Mouse (Mus musculus) heart, adult 2 months (tissue): ENCODE measurements around the gene Nrap. TPM values are rescaled to one million over a fixed set of nuclear protein-coding genes. Genes with fewer than 3 reads are reported as not detected.

Experiments used
- DNase-seq, 2 experiments: peaks; one replicate each; pipeline ENCODE4 v3.0.0; 2021
- H3K27ac ChIP-seq: fragments of 200-600 bp; 2 replicates; pipeline ENCODE4 v1.8.1; 2022
- H3K27me3 ChIP-seq: fragments of 200-500 bp; 2 replicates; pipeline ENCODE4 v1.6.1; 2012; ENCODE audit warnings: mild to moderate bottlenecking, low read length, inconsistent platforms, mixed read lengths; ENCODE audit not compliant: control insufficient read depth, insufficient read depth
- H3K36me3 ChIP-seq: fragments of 200-500 bp; 2 replicates; pipeline ENCODE4 v1.6.1; 2012; ENCODE audit warnings: low read length, inconsistent platforms; ENCODE audit not compliant: control insufficient read depth, insufficient read depth
- H3K4me1 ChIP-seq: fragments of 200-500 bp; 2 replicates; pipeline ENCODE4 v1.6.1; 2011; ENCODE audit warnings: low read length; ENCODE audit not compliant: control insufficient read depth, insufficient read depth
- H3K4me3 ChIP-seq: fragments of 200-600 bp; 2 replicates; pipeline ENCODE4 v1.8.1; 2022
- H3K79me2 ChIP-seq: fragments of 200-500 bp; replicated peaks from 2 replicates; pipeline ENCODE4 v1.6.1; 2012; ENCODE audit warnings: mild to moderate bottlenecking, inconsistent platforms, low read length, moderate library complexity, mixed read lengths; ENCODE audit not compliant: control insufficient read depth, insufficient read depth
- H3K9ac ChIP-seq: fragments of 200-500 bp; 2 replicates; pipeline ENCODE4 v1.6.1; 2012; ENCODE audit warnings: low read depth, mild to moderate bottlenecking, control low read depth, inconsistent platforms, low read length, mixed read lengths
- CTCF ChIP-seq: fragments of 200-600 bp; IDR thresholded peaks from 2 replicates; pipeline ENCODE4 v1.8.1; 2022; ENCODE audit warnings: antibody characterized with exemption, mild to moderate bottlenecking, moderate library complexity
- EP300 ChIP-seq: fragments of 200-500 bp; IDR thresholded peaks from 2 replicates; pipeline ENCODE4 v1.6.1; 2011; ENCODE audit warnings: low read depth, low read length, control low read depth; ENCODE audit not compliant: insufficient read depth
- POLR2A ChIP-seq: fragments of 200-500 bp; IDR thresholded peaks from 2 replicates; pipeline ENCODE4 v1.6.1; 2011; ENCODE audit warnings: mild to moderate bottlenecking, low read depth, low read length, control low read depth; ENCODE audit not compliant: insufficient read depth
- WGBS: fragments of 180-500 bp; shearing (Covaris S2); methylation state at CpG from one replicate; pipeline ENCODE4 v1.1.7; 2018; 5-methylcytosine and 5-hydroxymethylcytosine counted together
- intact Hi-C: fragments of 180-260 bp; cut with DNase I; formaldehyde crosslinking; loops from one replicate; pipeline ENCODE4 v1.15.1; 2025
- polyA plus RNA-seq: library from polyadenylated mRNA; depleted of rRNA; stranded (reverse); fragments of >200 nt; gene quantifications from 2 replicates; pipeline ENCODE4 v1.2.3, GENCODE M21; 2012
- total RNA-seq, 2 experiments: library from RNA; stranded (reverse); gene quantifications; 2 replicates each; pipeline ENCODE4 v1.2.3; 2021

The Nrap gene
- total and polyA plus RNA-seq, 3 experiments, result 135 to 420 (median 307) TPM

- WGBS, result 91% methylated on average over 10 of the region's 10 CpGs
- intact Hi-C loops, result no loop called here
- Histone ChIP-seq H3K36me3 (no peaks in the 10 kb centered on the region; the same call in 1 of the 2 replicates), H3K9ac (no peak overlapping the region), H3K79me2 (no peaks in the 10 kb centered on the region), H3K27ac (no peak overlapping the region), H3K27me3 (no peaks in the 10 kb centered on the region), H3K4me1 (peaks cover 7% of the 10 kb centered on the region), H3K4me3 (no peak overlapping the region)
- DNase-seq, result no peak
- TF ChIP-seq CTCF, result no peak
- TF ChIP-seq POLR2A, result no peak
- TF ChIP-seq EP300, result no peak
These were observed 36.1 kb downstream of the Nrap start for GRCm38 (mm10) chr19:56353689-56354088.

DNA sequence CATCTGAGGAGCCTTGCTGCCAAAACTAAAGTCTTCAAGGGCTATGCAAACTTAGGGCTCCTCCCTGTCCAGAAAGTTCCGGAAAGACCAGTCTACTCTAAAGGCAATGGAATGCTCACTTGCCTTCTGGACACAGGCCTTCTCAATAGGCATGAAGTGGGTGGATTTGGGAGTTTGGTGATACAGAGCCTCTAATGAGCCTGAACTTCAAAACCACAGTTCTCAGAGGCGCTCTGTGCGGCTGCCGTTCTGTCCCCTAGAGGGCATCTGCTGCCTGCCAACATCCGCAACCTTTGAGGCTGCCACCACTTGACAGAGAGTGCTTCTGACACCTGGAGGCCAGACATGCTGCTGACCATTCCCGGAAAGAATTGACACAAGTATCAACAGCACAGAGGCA lies 40.5 kb downstream of the Nrap start:
- H3K79me2 ChIP-seq, result no peaks in the 10 kb centered on the region
- TF ChIP-seq EP300 (no peak), CTCF (peak; percentile 62)
- H3K27me3 ChIP-seq, result no peaks in the 10 kb centered on the region
- DNase-seq, result no peak
- no peak overlapping the region for H3K27ac ChIP-seq
- intact Hi-C loops, result no loop called here
- H3K4me1 ChIP-seq, result no peaks in the 10 kb centered on the region
- H3K9ac ChIP-seq, result no peak overlapping the region
- WGBS, result 35% methylated on average over 6 of the region's 6 CpGs
- no peaks in the 10 kb centered on the region for H3K36me3 ChIP-seq
- H3K4me3 ChIP-seq, result no peak overlapping the region

DNA sequence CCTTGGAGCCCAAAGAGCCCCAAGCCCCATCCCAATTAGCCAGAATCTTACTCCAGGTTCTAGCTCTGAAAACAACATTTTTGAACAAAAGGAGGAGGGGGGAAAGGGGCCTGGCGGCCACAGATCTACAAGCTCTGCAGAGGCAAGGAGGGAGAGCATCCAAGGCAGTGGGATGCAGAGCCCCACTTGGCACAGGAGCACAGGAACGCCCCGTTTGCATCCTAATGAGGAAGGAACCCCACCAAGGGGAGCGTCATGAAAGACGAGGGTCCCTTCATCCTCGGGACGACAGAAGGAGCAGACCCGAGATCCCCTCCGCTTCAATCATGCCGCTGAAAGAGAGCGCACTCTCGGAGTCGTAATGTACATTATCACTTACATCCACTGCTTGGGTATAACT lies 43.1 kb downstream of the Nrap start:
- no peak for DNase-seq
- no peak overlapping the region for H3K27ac ChIP-seq
- no peak overlapping the region for H3K4me3 ChIP-seq
- H3K27me3 ChIP-seq, result no peaks in the 10 kb centered on the region
- WGBS, result 57% methylated on average over 13 of the region's 13 CpGs
- no peak for TF ChIP-seq CTCF
- intact Hi-C loops, result no loop called here
- H3K4me1 ChIP-seq, result peaks cover 3% of the 10 kb centered on the region
- no peaks in the 10 kb centered on the region for H3K36me3 ChIP-seq
- H3K79me2 ChIP-seq, result no peaks in the 10 kb centered on the region
- no peak overlapping the region for H3K9ac ChIP-seq

DNA sequence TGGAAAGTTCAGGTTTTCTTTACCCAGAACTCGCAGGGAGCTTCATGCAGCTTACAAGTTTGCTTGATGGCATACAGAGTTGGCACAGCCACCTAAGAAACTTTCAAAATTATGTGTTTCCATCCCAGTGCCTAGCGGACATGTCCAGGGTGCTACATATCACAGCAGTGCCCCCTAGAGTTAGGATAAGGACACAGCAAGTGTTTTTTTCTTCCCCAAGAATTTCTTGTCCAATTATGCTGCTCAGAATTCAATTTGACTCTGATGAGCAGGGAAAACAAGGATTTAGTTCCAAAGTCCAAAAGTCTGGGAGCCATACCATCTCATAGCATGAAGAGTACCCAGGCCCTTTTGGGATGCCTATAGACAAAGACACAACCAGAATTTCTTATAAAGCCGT lies 43.8 kb downstream of the Nrap start:
- Histone ChIP-seq H3K27me3 (no peaks in the 10 kb centered on the region), H3K79me2 (no peaks in the 10 kb centered on the region), H3K9ac (no peak overlapping the region), H3K27ac (no peak overlapping the region), H3K36me3 (no peaks in the 10 kb centered on the region), H3K4me1 (peaks cover 3% of the 10 kb centered on the region), H3K4me3 (no peak overlapping the region)
- no peak for TF ChIP-seq POLR2A
- peak; percentile 73 for TF ChIP-seq CTCF
- intact Hi-C loops, result no loop called here
- no peak for DNase-seq
- 85% methylated on average over 3 of the region's 3 CpGs for WGBS

GRCm38 (mm10) chr19:56343869-56344563 lies 45.8 kb downstream of the Nrap start:
- intact Hi-C loops, result no loop called here
- no peak overlapping the region for H3K4me3 ChIP-seq
- TF ChIP-seq POLR2A (no peak), CTCF (no peak), EP300 (no peak)
- H3K9ac ChIP-seq, result no peak overlapping the region
- no peaks in the 10 kb centered on the region for H3K27me3 ChIP-seq
- 66% methylated on average over 26 of the region's 26 CpGs for WGBS
- H3K27ac ChIP-seq, result no peak overlapping the region
- peaks cover 3% of the 10 kb centered on the region for H3K4me1 ChIP-seq
- DNase-seq, result no peak
- no peaks in the 10 kb centered on the region for H3K36me3 ChIP-seq
- peaks cover 2% of the 10 kb centered on the region; the same call in 1 of the 2 replicates for H3K79me2 ChIP-seq

DNA sequence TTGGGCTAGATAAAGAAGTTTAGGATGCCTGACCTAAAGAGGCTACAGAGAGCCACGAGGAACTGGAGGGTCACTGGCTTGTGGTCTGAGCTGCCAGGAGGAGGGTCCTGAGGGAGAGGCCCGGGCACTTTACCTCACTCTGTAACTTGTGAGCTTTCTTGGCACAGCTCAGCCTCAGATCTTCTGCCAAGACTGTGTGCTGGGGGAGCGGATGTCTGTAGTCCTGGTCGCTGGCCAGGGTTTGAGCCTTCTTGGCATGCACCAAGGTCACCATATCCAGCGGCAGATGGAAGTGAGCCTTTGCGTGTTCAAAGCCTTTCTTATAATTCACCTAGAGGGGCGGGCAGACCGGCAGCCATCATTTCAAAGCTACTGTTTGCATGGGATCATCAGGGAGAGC lies 47.8 kb downstream of the Nrap start:
- peaks cover 2% of the 10 kb centered on the region; the same call in 1 of the 2 replicates for H3K79me2 ChIP-seq
- no peak overlapping the region for H3K9ac ChIP-seq
- no peak overlapping the region for H3K27ac ChIP-seq
- H3K4me3 ChIP-seq, result no peak overlapping the region
- 29% methylated on average over 8 of the region's 8 CpGs for WGBS
- peaks cover 3% of the 10 kb centered on the region for H3K4me1 ChIP-seq
- peak; percentile 65 to 78 for DNase-seq
- intact Hi-C loops, result no loop called here
- no peak for TF ChIP-seq CTCF
- 0 out of 2 replicates have a peak, but pooled peaks have one; percentile 22 for TF ChIP-seq EP300
- TF ChIP-seq POLR2A, result no peak
- H3K36me3 ChIP-seq, result no peaks in the 10 kb centered on the region
- no peaks in the 10 kb centered on the region for H3K27me3 ChIP-seq
